Mouse (Mus musculus) heart, adult 9 months (tissue): ENCODE results near the gene Zcwpw1.
A peak's percentile ranks its signal among the peaks of the same experiment; 100 is the strongest.
"Not testable (repeated sequence)": the region's sequence is repeated elsewhere in the genome, so short reads cannot be mapped to it uniquely, and the experiment has no call there.

Source experiments
- DNase-seq, 2 experiments: peaks; one replicate each; pipeline ENCODE4 v3.0.0; 2022; ENCODE audit warnings: low spot score in 2 of 2

Gene Zcwpw1

GRCm38 (mm10) chr5:137787151-137787928 is at the start of gene Zcwpw1, which contains the start of gene Mepce:
TSS of gene Zcwpw1 (plus strand) at chr5:137787798.
TSS of gene Mepce (minus strand) at chr5:137787655.
- peak; percentile 88 to 95 for DNase-seq

- no peak for DNase-seq
These were observed 49.1 kb upstream of the Zcwpw1 start for GRCm38 (mm10) chr5:137738516-137738915.

- DNase-seq: no peak
These were observed 48.1 kb upstream of the Zcwpw1 start for GRCm38 (mm10) chr5:137739471-137739870.

- no peak for DNase-seq
These were observed 47.1 kb upstream of the Zcwpw1 start for GRCm38 (mm10) chr5:137740506-137740905.

- DNase-seq: peak; percentile 70 to 75
These were observed 46.3 kb upstream of the Zcwpw1 start, which contains the start of gene Nyap1 for GRCm38 (mm10) chr5:137741023-137741931. TSS of gene Nyap1 (minus strand) at chr5:137741607.

GRCm38 (mm10) chr5:137742048-137742447 is 45.5 kb upstream of the Zcwpw1 start:
- DNase-seq: no peak

GRCm38 (mm10) chr5:137742836-137743235 is 44.8 kb upstream of the Zcwpw1 start:
- DNase-seq: no peak

GRCm38 (mm10) chr5:137744197-137744596 is 43.4 kb upstream of the Zcwpw1 start:
- DNase-seq: no peak

- DNase-seq: peak; percentile 92 to 95
These were observed 42.1 kb upstream of the Zcwpw1 start, which contains the start of gene Tsc22d4 for GRCm38 (mm10) chr5:137745214-137746171. TSS of gene Tsc22d4 (plus strand) at chr5:137745730.

GRCm38 (mm10) chr5:137746282-137746850 is 41.2 kb upstream of the Zcwpw1 start:
- DNase-seq: peak; percentile 66 to 72

GRCm38 (mm10) chr5:137746851-137747325 is 40.7 kb upstream of the Zcwpw1 start:
- DNase-seq: no peak

- DNase-seq: peak; percentile 58 to 61
These were observed 40.2 kb upstream of the Zcwpw1 start for GRCm38 (mm10) chr5:137747326-137747961.

- DNase-seq: peak; percentile 56 to 63
These were observed 39.3 kb upstream of the Zcwpw1 start for GRCm38 (mm10) chr5:137748130-137748770.

- DNase-seq: no peak
These were observed 38.3 kb upstream of the Zcwpw1 start for GRCm38 (mm10) chr5:137749196-137749836.

GRCm38 (mm10) chr5:137750212-137750611 is 37.4 kb upstream of the Zcwpw1 start:
- not testable (repeated sequence) for DNase-seq

- peak in 1 of 2 experiments; percentile 54 for DNase-seq
These were observed 36.2 kb upstream of the Zcwpw1 start for GRCm38 (mm10) chr5:137751221-137751887.

- no peak for DNase-seq
These were observed 35.6 kb upstream of the Zcwpw1 start for GRCm38 (mm10) chr5:137751988-137752387.

GRCm38 (mm10) chr5:137753111-137753832 is 34.3 kb upstream of the Zcwpw1 start:
- peak in 1 of 2 experiments; percentile 60 for DNase-seq
